Mouse (Mus musculus) ES-Bruce4 (cell line): ENCODE results near the gene Pard3. TPM values are rescaled to one million over a fixed set of nuclear protein-coding genes. Genes with fewer than 3 reads are reported as not detected.
A peak's percentile ranks its signal among the peaks of the same experiment; 100 is the strongest.

Source experiments
- H3K27ac ChIP-seq: 2 replicates; pipeline ENCODE4 v1.5.1; 2012; ENCODE audit warnings: low read length, inconsistent platforms; ENCODE audit not compliant: insufficient read depth
- H3K27me3 ChIP-seq: 2 replicates; pipeline ENCODE4 v1.6.1; 2012; ENCODE audit warnings: mild to moderate bottlenecking, low read length, inconsistent platforms; ENCODE audit not compliant: control insufficient read depth, poor library complexity, insufficient read depth, severe bottlenecking
- H3K36me3 ChIP-seq: 2 replicates; pipeline ENCODE4 v1.6.1; 2012; ENCODE audit warnings: inconsistent platforms, mild to moderate bottlenecking, low read length, moderate library complexity; ENCODE audit not compliant: control insufficient read depth, poor library complexity, insufficient read depth, severe bottlenecking
- H3K4me1 ChIP-seq: one replicate; pipeline ENCODE4 v1.8.1; 2011; ENCODE audit warnings: low read length; ENCODE audit not compliant: control insufficient read depth, insufficient read depth
- H3K4me3 ChIP-seq: 2 replicates; pipeline ENCODE4 v1.5.1; 2011; ENCODE audit warnings: low read depth, mild to moderate bottlenecking, low read length
- H3K9ac ChIP-seq: 2 replicates; pipeline ENCODE4 v1.6.1; 2012; ENCODE audit warnings: low read depth, mild to moderate bottlenecking, inconsistent platforms; ENCODE audit not compliant: poor library complexity, severe bottlenecking
- H3K9me3 ChIP-seq: replicated peaks from 2 replicates; pipeline ENCODE4 v1.6.1; 2012; ENCODE audit warnings: mild to moderate bottlenecking, low read length, inconsistent platforms; ENCODE audit not compliant: control insufficient read depth, poor library complexity, insufficient read depth, severe bottlenecking
- CTCF ChIP-seq: IDR thresholded peaks from one replicate; pipeline ENCODE4 v1.8.1; 2011; ENCODE audit warnings: low read depth, low read length
- EP300 ChIP-seq: IDR thresholded peaks from 2 replicates; pipeline ENCODE4 v1.6.1; 2011; ENCODE audit warnings: low read depth, low read length; ENCODE audit not compliant: insufficient read depth
- POLR2A ChIP-seq: IDR thresholded peaks from one replicate; pipeline ENCODE4 v1.8.1; 2011; ENCODE audit warnings: low read length; ENCODE audit not compliant: insufficient read depth
- polyA plus RNA-seq: library from polyadenylated mRNA; stranded (reverse); fragments of >200 nt; gene quantifications from 2 replicates; pipeline ENCODE4 v1.2.4, GENCODE M21; 2011; ENCODE audit warnings: low read depth; ENCODE audit not compliant: missing spikeins, insufficient read depth, insufficient read length

The Pard3 gene
- polyA plus RNA-seq, 1 experiment = 38.0 TPM

DNA sequence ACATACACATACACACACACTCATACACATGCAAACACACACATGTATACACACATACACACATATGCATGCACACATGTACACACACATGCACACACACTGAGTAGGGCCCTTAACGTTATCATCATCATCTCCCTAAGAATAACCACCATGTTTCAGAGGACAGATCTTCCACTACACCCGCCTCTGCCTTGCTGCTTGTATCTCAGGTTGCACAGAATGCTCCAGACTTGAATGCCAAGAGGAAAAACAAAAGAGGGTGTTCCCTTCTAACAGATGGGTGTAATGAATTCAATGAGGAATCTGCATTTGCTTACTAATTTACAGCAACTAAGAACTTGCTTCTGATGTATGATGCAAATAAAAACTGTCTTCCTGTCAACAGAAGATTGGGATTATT is 519.7 kb downstream of the Pard3 start:
- Histone ChIP-seq H3K36me3 (no peaks in the 10 kb centered on the region), H3K27ac (no peak overlapping the region), H3K4me3 (no peak overlapping the region), H3K4me1 (no peaks in the 10 kb centered on the region), H3K27me3 (no peaks in the 10 kb centered on the region), H3K9ac (no peak overlapping the region), H3K9me3 (peaks cover 2% of the 10 kb centered on the region; the same call in 1 of the 2 replicates)
- TF ChIP-seq POLR2A (no peak), CTCF (no peak), EP300 (no peak)

DNA sequence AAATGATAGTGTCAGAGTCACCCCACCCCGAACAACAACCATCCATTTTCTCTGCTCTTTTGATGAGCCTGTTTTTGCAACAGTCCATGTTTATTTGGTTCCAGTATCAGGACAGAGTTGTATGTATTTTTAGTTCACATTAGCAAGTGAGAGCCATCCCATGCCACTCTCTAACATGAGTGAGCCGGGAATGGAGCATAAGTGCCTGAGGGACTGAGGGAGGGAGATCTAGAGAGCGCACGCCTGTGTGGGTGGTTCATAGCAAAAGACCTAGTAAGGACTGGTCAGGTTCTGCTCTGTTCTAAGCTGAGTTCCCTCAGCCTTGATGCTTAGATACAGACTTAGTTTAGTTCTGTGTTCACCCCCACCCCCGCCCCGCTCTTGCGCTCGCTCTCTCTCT is 521.9 kb downstream of the Pard3 start:
- no peaks in the 10 kb centered on the region for H3K27me3 ChIP-seq
- H3K27ac ChIP-seq = no peak overlapping the region
- TF ChIP-seq EP300 (no peak), CTCF (no peak), POLR2A (no peak)
- H3K4me1 ChIP-seq = no peaks in the 10 kb centered on the region
- peaks cover 2% of the 10 kb centered on the region; the same call in 1 of the 2 replicates for H3K9me3 ChIP-seq
- no peak overlapping the region for H3K9ac ChIP-seq
- no peak overlapping the region for H3K4me3 ChIP-seq
- H3K36me3 ChIP-seq = no peaks in the 10 kb centered on the region

DNA sequence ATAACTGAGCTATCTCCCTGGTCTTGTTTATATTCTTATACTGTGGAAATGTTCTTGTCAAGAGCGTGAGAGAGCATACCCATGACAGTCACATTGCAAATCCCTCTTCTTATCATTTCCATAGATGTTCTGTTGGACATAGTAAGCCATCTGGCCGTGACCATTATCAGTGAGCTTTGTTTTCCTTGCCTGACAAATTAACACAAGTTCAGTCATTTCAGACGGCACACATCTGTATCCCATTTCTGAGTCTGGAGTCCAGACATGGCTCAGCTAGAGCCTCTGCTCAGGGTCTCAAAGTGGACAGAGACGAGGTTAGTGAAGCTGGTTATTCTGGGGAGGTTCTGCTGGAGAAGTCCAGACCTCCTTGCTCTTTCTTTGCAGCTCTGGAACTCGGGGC is 523.0 kb downstream of the Pard3 start:
- no peaks in the 10 kb centered on the region for H3K27me3 ChIP-seq
- H3K9me3 ChIP-seq = peaks cover 2% of the 10 kb centered on the region; the same call in 1 of the 2 replicates
- no peaks in the 10 kb centered on the region for H3K4me1 ChIP-seq
- H3K36me3 ChIP-seq = no peaks in the 10 kb centered on the region
- no peak overlapping the region for H3K27ac ChIP-seq
- no peak overlapping the region for H3K4me3 ChIP-seq
- TF ChIP-seq CTCF (no peak), POLR2A (no peak), EP300 (no peak)
- H3K9ac ChIP-seq = no peak overlapping the region

DNA sequence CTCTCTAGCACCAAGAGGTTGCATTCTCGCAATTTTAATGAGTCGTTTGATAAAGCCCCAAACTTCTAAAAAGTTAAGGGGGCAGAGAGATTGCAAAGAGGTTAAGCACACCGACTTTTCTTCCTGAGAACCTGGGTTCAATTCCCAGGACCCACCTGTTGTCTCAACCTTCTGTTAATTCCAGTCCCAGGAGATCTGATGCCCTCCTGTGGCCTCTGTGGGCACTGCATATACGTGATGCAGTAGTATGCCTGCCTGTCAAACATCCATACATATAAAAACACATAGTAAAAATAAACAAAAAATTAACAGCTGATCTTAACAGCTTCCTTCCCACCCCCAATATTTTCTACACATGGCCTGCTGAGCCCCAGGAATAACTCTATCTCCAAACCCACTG is 524.6 kb downstream of the Pard3 start:
- Histone ChIP-seq H3K4me1 (no peaks in the 10 kb centered on the region), H3K27me3 (no peaks in the 10 kb centered on the region), H3K36me3 (no peaks in the 10 kb centered on the region), H3K9me3 (peaks cover 2% of the 10 kb centered on the region; the same call in 1 of the 2 replicates), H3K27ac (no peak overlapping the region), H3K9ac (no peak overlapping the region), H3K4me3 (no peak overlapping the region)
- TF ChIP-seq CTCF (peak; percentile 60), EP300 (no peak)

DNA sequence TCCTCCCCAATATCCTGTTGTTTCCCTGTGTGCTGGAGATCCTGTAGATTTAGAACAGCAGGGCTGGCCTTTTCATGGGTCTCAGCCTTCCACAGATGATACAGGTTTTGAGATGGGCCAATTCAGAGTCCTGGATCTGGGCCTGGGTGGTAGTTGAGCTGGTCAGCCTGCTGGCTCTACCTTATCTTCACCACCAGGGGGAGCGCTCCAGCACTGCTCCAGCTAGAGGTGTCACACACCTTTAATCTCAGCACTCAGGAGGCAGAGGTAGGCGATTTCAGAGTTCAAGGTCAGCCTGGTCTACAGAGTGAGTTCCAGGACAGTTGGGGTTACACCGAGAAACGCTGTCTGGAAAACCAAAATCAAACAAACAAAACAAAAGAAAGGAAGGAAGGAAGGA is 525.6 kb downstream of the Pard3 start:
- H3K9ac ChIP-seq = no peak overlapping the region
- no peaks in the 10 kb centered on the region for H3K27me3 ChIP-seq
- peaks cover 2% of the 10 kb centered on the region; the same call in 1 of the 2 replicates for H3K9me3 ChIP-seq
- H3K27ac ChIP-seq = no peak overlapping the region
- TF ChIP-seq POLR2A (no peak), CTCF (peak; percentile 83), EP300 (no peak)
- no peak overlapping the region for H3K4me3 ChIP-seq
- no peaks in the 10 kb centered on the region for H3K36me3 ChIP-seq
- H3K4me1 ChIP-seq = no peaks in the 10 kb centered on the region

DNA sequence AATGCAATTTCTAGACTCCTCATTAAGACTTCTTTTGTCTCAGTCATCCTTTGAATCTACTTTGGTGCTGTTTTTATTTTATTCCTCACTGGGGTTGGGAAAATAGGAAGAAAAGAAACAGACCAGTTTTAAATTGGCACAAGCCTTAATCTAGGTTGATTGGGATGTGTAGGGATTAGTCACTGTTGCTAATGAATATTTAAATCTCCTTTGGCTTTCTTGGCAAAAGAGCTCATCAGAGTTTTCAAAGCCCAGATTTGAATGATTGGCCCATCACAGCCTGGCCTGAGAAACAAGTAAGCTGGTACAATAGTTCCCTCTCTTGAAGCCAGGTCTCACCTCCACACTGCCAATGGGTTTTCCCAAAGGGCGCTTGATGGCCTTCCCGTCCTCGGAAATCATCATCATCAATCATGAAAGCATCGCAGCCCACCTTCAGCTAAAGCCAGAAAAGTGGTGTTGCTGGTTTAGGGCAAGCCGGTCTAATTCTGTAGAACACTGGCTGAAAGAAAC is 527.0 kb downstream of the Pard3 start:
- H3K36me3 ChIP-seq = no peaks in the 10 kb centered on the region
- no peak overlapping the region for H3K27ac ChIP-seq
- no peak overlapping the region for H3K4me3 ChIP-seq
- H3K9ac ChIP-seq = no peak overlapping the region
- H3K9me3 ChIP-seq = no peaks in the 10 kb centered on the region
- H3K27me3 ChIP-seq = no peaks in the 10 kb centered on the region
- TF ChIP-seq POLR2A (no peak), EP300 (no peak), CTCF (no peak)
- no peaks in the 10 kb centered on the region for H3K4me1 ChIP-seq
